In the genomic region with DNA sequence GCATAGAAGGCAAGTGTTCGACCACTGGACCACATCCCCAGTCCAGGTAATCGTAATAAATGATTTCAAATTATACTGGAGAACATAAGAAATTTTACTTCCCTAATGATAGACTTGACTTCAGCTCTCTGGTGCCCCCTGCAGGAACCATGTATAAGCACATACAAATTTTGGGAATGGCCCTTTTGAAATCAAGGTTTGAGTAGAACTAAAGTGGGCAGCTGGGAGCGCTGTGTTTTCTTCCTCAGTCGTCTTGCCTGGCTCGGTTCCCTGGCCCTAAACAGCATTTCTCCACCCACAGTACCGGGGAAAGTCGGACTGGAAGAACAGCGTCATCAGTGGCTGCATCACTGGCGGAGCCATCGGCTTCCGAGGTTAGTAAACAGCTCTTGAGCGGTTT, we compare ENCODE assay signal across 8 mouse cellular contexts. TPM values are rescaled to one million over a fixed set of nuclear protein-coding genes. Genes with fewer than 3 reads are reported as not detected.
DNase-seq lines count a peak whose midpoint lies in the region; ATAC-seq lines count a peak whose summit lies in the region.

No protein-coding gene starts in this region.

- intact Hi-C loops in left cerebral cortex, postnatal 4 days (cut with DNase I): loop anchor here (2.0 kb wide), 1 partner anchor 44 kb away; no protein-coding TSS in a partner anchor

- no peak for ATAC-seq in inflammation-experienced regulatory T-cells, adult 6 months

- DNase-seq in kidney, adult 18-20 months: peak; percentile 50
- DNase-seq in kidney, adult 11 months: no peak
- peak; percentile 49 to 66 for DNase-seq in CD8-positive naive resting alpha-beta T cell, adult 2 months (ENCODE audit: low read depth in 2 of 2, low spot score in 2 of 2)
- peak; percentile 79 for DNase-seq in R1 (ENCODE audit: low read depth, low spot score)
- peak; percentile 80 for DNase-seq in embryo, embryonic 10.5 days (ENCODE audit: low spot score)
- DNase-seq in left cerebral cortex, postnatal 4 days: peak; percentile 65
- DNase-seq in right cerebral cortex, adult 2 months (ENCODE audit: low spot score in 2 of 2): peak; percentile 70 to 74

RNA-seq across cellular contexts. Expression of a gene that starts 4.1 kb away (rescaled TPM):
- total RNA-seq in left cerebral cortex, postnatal 4 days (2021): 10 to 100 TPM; 34.1 to 38.0 TPM
- 10 to 100 TPM; 60.7 to 86.9 (median 76.3) TPM for polyA plus RNA-seq in inflammation-experienced regulatory T-cells, adult 6 months (2017; shearing (Covaris generic))

RNA-seq across cellular contexts. Expression of a gene that starts 11.9 kb away (rescaled TPM):
- 10 to 100 TPM; 12.4 to 15.7 TPM for total RNA-seq in left cerebral cortex, postnatal 4 days (2021)
- polyA plus RNA-seq in inflammation-experienced regulatory T-cells, adult 6 months (2017; shearing (Covaris generic)): 1 to 10 TPM; 1.1 to 2.0 (median 1.6) TPM
